Mouse (Mus musculus) urinary bladder, postnatal 10 days (tissue): Measurements from ENCODE around the gene Gm43638.
"Not testable (repeated sequence)": the region's sequence is repeated elsewhere in the genome, so short reads cannot be mapped to it uniquely, and the experiment has no call there.

Source experiments
- DNase-seq: peaks from one replicate; pipeline ENCODE4 v3.0.0; 2022; ENCODE audit warnings: low spot score

Gene Gm43638

DNA sequence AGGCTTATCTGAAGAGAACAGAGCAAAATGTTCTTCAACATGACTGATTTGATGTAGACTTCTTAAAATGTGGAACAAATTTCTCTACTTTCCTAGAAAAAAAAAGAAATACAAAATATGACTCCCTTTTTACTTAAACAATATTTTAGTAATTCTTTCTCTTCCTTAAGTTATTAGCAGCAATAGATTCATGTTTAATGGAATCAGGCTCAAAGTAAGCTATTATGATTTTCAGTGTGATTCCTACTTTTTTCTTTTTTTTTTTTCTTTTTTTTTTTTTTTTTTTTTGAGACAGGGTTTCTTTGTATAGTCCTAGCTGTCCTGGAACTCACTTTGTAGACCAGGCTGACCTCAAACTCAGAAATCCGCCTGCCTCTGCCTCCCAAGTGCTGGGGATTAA, at the start of gene Gm43638:
Gm43638 (minus strand) TSS at position 101 of the 400 bp plus-strand sequence.
- DNase-seq: not testable (repeated sequence)

DNA sequence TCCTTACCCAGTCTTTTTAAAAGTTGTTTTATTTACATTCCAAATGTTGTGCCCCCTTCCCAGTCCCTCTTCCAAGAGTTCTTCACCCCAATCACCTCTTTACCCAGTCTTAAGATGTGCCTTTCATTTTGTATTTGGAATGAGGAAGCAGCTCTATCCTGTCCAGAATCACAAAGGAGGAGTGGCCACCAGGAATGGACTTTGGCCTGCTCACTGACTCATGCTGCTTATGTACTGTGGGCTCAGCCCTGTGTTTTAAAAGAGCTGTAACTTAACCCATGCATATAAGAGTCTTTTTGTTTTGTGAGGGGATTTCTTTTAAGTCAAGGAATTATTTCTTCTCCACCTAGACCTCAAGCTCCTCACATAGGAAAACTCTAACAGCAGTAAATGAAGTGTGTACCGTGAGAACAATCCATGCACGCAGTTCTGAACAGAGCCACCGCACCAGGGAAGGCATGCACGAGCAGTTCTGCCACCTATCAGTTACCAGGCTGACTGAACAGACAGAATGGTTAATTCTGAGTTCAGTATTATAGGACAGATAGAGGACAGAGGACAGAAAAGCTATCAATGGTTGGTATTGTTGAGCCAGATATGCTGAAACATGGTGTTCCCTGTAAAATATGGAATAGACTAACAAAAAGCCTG, 49.5 kb upstream of the Gm43638 start:
- DNase-seq: no peak

DNA sequence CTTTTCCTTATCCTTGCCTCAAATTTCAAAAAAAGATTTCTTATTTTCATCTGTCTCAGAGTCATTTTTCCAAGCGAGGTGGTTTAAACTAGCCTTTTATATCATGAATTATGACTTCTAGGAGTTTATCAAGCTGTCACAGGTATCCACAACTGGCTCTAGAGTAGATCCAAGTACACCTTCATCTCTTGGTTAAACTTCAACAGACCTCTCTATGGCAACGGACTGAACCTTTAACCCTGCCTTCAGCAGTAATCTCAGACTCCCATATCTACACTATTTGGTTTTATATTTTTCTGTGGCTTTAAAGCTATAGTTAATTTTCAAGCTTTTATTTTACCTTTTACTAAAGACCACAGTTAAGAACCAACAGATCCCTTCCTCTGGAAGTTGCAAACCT, 45.7 kb upstream of the Gm43638 start:
- DNase-seq: no peak

DNA sequence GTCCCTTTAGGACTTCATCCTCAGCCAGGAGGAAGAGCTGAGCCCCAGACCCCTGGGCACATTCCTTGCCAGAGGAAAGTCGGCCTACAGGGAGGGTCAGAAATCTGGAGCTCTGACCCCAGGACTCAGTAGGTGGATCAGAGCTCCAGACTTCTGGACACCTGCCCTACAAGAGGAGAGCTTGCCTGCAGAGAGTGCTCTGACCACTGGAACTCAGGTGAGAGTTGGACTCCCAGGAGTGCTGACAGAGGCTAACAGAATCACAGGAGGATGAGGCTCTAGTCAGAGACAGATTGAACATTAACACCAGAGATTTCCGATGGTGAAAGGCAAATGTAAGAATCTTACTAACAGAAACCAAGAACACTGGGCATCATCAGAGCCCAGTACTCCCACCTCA, 37.0 kb upstream of the Gm43638 start:
- not testable (repeated sequence) for DNase-seq

DNA sequence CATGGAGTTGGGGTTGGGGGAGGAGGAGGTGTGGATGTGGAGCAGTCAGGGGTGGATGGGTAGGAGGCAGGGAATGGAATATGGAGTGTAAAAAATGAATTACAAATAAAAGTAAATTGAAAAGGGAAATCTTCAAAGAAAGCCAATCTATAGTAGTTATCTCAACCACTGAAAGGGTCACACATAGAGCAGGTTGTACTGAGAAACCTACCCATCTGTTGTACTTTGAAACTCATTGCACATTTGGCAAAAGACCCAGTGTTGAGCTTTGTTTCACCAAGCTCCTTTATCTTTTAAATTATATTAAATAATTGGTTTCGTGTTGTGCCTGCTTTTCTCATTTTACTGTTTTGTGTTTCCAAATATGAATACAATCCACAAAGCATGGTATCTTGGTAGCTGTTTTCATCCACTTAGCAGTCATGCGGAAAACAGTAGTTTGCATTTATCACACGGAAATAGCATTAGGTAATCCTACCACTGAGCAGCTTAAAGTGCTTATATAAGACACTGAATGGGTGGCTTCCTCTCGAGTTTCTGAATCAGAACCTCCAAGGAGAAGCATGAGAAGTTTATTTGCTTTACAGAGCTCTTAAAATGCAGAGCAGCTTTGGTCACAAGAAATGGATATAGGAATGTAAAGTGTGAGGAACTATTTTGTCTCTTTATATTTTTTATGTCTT, 19.3 kb upstream of the Gm43638 start:
- DNase-seq: no peak

DNA sequence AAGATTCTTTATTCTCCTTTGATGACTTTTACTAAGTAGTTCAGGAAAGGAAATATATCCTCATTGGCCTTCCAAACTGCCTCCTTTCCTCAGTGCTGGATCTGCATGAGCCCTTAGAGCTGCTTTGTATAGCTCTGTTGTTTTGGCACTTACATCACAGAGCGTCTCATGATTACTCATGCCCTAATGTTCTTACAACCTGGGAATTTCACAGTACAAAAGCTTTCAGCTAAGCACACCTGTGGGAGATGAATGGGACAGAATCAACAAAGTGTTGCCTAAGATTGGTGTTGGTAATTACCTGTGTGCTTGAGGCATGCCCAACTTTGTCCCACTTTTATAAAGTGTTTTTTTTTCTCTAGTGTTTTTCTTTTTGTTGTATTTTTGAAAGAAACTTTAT, 16.1 kb upstream of the Gm43638 start:
- no peak for DNase-seq

DNA sequence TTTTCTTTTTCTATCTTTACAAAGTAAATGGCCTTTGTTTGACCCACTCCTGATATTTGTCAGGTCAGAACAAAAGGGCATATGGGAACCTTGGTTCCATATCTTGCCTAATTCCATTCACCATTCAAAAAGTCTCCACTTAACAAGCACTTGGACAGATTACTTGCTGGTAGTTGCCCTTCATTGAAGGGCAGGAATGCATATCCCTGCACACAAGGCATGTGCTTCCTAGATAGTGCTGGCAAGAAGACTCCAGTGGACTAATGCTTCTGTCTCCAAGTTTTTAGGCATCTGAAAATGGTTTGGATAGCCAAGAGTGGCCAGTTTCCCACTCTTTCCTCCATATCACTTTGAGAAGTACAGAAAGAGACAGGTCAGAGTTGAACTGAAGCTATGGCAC, 12.7 kb upstream of the Gm43638 start:
- DNase-seq: no peak

DNA sequence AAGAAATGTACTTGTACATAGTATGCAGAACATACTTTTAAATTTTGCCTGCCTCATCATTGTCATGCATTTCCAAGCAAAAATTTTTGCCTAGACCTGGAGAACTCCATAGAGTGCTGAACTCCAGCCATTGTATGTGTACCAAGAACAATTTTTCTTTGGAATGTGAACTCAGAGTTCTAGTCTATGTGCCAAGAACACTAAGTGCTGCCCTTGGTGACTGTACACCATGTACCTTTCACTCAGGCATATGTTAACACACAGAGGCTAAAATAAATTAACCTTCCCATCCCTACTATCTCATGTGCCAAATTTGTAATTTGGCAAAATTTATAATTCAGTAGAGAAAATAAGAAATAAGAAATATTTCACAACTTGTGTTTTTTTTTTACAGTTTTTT, 12.3 kb upstream of the Gm43638 start:
- no peak for DNase-seq

DNA sequence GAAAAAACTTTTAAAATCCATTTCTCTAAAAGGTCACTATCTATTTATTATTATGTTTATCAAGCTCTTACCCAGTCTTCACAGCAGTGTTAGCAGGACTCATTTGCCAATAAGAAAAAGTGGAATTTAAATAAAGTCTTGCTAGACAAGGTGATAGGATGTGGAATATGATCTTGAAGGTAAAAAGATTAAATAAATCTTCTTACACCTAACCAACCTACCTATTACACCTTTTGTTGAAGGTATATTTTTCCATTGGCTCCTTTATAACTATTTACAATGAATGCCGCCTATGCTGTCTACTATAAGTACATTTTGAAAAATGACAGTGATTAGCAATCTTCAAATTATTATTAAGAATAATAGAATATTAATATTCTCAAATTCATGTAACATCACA, 4.2 kb upstream of the Gm43638 start, which contains the start of gene Ugt2a1:
Ugt2a1 (minus strand) TSS at position 101 of the 400 bp plus-strand sequence.
- DNase-seq: no peak

DNA sequence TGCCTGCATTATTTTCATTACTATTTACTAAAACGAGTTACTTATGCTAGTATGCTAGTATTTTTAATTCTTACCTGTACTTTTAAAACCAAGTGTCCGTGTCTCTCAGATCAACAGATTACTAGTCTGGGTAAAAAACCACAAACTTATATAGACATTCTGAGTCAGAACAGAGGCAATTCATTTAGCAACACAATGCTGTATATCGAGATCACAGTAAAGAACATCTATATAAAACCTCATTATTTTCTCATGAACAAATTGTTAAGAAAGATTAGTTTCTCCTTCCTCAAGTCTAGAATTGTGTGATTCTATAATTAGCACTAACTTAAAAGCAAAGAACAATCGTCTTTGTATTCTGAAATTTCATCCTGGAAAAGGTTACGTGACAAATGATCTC, 4.4 kb downstream of the Gm43638 start, which contains the start of gene Ugt2a2:
Ugt2a2 (minus strand) TSS at position 101 of the 400 bp plus-strand sequence.
- DNase-seq: no peak

DNA sequence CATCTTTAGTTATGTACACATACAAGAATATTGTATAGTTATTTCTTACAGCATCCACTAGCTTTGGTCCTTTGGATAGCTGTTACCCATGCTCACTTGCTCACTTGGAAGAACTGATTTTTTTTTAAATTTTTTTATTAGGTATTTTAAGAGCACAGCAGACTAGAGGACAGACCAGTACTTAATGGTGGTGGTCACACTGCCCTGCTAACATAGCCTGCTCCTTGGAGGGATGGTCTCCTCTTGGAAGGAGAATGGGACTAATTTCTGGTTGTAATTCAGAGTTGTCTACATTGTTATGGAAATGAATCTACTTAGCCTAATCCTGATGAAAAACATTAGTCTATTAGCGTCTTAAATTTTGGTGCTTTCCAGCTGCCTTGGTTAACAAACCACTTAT, 27.8 kb downstream of the Gm43638 start:
- no peak for DNase-seq

DNA sequence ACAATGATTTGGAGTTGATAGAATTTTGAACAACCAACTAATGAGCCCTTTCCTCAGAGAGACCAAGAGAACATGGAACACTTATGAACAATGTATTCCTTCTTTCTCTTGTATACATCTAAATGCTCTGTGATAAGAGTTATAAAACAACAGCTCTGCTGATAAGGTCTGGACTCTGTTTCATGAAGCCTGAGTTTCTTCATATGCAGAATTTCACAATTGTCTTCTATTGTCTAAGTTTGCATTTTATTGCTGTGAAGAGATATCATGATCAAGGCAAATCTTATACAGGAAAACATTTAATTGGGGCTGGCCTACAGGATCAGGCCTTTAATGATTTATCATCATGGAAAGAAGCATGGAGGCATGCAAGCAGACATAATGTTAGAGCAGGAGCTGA, 28.9 kb downstream of the Gm43638 start:
- DNase-seq: no peak

DNA sequence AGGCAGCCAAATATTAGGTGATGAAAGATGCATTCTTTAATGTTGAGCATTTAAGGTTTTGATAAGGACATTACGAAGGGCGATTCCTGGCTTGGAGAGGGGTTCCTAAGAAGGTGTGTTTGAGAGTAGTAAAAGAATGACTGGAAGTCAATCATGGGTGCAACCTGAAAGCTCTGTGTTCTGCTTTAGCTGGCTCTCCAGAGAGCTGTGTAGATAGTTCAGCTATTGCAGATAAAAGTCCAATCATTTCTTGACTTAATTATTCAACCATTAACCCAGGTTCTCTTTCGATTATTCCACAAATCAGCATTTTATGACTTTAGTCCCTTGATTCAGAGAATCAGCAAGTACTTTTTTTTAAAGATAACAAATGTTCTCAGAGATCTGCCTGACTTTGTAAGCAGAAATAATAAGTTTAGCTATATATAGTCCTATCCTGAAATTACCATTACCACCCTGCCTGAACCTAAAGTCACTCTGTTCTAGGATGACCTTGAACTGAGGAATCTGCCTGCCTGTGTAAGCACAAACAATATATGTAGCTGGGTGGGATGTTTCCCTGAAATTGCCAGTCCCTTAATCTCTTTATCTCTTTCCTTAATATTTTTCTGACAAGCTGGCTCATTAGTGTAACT, 30.3 kb downstream of the Gm43638 start:
- no peak for DNase-seq

DNA sequence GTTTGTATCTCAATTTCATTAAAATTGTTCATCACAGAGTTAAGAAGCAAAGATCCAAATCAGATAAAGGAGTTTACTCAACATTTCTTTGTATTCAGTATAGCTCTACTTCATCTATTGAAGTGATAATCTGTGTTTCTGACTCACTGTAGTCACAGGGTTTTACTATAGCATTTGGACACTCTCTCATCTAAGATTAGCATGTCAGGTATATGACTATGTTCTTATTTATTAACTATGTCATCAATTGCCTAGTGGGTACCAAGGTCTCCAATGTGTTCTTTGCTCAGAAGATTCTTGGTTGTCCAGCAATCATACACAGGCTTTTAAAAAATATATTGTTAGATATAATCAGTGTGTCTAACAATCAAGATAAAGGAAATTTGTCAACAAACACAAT, 31.1 kb downstream of the Gm43638 start:
- DNase-seq: no peak

DNA sequence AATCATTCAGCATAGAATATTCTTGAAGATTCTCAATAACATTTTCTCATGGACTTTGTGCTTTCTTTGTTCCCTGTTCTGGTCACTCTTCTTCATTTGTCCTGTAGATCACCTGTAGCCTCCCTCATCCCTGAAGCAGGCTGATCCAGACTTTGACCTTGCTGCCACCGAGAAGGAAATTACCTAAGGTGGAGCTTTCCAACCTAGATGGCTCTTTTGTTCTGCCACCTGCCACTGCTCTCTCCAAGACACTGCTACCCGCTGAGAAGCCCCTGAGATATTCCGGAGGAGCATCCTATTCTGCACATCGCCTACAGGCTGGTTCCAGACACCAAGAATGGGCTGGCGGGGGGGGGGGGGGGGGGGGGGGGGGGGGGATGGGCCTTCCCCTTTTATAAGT, 34.1 kb downstream of the Gm43638 start:
- not testable (repeated sequence) for DNase-seq

DNA sequence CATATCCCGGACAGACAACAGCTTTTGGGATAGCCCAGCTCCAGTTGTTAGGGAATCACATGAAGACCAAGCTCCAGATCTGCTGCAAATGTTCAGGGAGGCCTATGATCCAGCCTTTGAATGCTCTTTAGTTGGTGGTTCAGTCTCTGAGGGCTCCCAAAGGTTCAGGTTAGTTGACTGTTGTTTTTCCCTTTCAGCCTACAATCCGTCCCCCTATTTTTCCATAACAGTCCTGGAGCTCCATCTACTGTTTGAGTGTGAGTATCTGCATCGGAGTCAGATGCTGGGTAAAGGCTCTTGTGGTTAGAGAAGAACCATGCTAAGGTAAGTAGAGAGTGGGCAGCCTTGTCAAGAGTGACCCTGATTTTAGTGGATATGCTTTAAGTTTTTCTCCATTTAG, 50.3 kb downstream of the Gm43638 start:
- DNase-seq: no peak

DNA sequence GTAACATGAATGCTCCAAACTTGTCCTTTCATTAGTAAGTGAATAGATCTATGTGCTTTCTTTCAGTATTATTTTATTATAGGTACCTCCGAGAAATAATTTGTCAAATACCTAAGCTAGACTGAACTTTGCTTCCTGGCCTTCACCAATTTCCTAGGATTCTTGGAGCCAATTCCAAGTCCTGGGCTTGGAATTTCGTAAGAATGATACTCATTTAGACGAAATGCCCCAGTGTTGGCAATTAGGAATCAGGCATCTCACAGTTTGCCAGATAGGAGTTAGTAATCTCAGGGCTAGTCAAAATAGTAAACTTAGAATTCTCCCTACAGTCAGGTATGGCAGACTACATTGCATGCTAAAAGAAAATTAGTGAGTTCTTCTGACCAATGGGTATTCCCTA, 60.9 kb downstream of the Gm43638 start:
- DNase-seq: no peak

DNA sequence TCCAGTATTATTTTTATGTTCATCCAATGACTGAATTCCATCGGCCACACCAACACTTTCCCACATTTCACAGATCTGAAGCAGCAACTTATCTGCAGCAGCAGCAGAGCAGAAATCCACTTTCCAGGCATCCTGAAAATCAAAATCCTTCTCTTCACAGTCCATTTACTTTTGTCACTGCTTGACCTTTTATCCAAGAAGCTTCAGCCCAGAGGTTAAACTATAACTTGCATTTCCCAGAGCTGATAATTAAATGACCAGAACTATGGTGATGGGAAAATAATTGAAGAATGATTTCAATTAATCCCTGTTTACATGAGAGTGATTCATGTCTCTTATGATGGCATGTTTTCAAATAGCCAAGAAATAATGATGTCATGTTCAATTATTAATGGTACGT, 62.6 kb downstream of the Gm43638 start, which contains the start of gene Ugt2b38:
Ugt2b38 (minus strand) TSS at position 163 of the 400 bp plus-strand sequence.
- DNase-seq: not testable (repeated sequence)
